Mouse (Mus musculus) midbrain, embryonic 16.5 days (tissue): ENCODE measurements around the gene Ltc4s. TPM values are rescaled to one million over a fixed set of nuclear protein-coding genes. Genes with fewer than 3 reads are reported as not detected.

Source experiments
- ATAC-seq: fragments of 200-750 bp; cut with Nextera tagmentation; 2 replicates; pipeline ENCODE4 v1.8.0; 2017; ENCODE audit warnings: moderate TSS enrichment
- H3K27ac ChIP-seq: fragments of 300-500 bp; sonication (generic); 2 replicates; pipeline ENCODE4 v1.5.1; 2014; ENCODE audit warnings: mild to moderate bottlenecking, low read length, mixed read lengths
- H3K27me3 ChIP-seq: fragments of 300-500 bp; sonication (generic); 2 replicates; pipeline ENCODE4 v1.6.1; 2014; ENCODE audit warnings: low read depth, low read length, mixed read lengths; ENCODE audit not compliant: control insufficient read depth, insufficient read depth
- H3K36me3 ChIP-seq: fragments of 300-500 bp; sonication (generic); 2 replicates; pipeline ENCODE4 v1.6.1; 2014; ENCODE audit warnings: mild to moderate bottlenecking, low read length, moderate library complexity, mixed read lengths; ENCODE audit not compliant: control insufficient read depth, insufficient read depth
- H3K4me1 ChIP-seq: fragments of 300-500 bp; sonication (generic); 2 replicates; pipeline ENCODE4 v1.6.1; 2014; ENCODE audit warnings: mild to moderate bottlenecking, low read length, mixed read lengths; ENCODE audit not compliant: control insufficient read depth, insufficient read depth
- H3K4me2 ChIP-seq: fragments of 300-500 bp; sonication (generic); 2 replicates; pipeline ENCODE4 v1.6.1; 2014; ENCODE audit warnings: mild to moderate bottlenecking, low read length, mixed read lengths
- H3K4me3 ChIP-seq: fragments of 300-500 bp; sonication (generic); 2 replicates; pipeline ENCODE4 v1.5.1; 2014; ENCODE audit warnings: low read depth, mild to moderate bottlenecking, low read length, moderate library complexity, mixed read lengths
- H3K9ac ChIP-seq: fragments of 300-500 bp; sonication (generic); 2 replicates; pipeline ENCODE4 v1.6.1; 2014; ENCODE audit warnings: low read depth, low read length, mixed read lengths
- H3K9me3 ChIP-seq: fragments of 300-500 bp; sonication (generic); replicated peaks from 2 replicates; pipeline ENCODE4 v1.6.1; 2014; ENCODE audit warnings: mild to moderate bottlenecking, low read length, mixed read lengths; ENCODE audit not compliant: control insufficient read depth, poor library complexity, severe bottlenecking
- WGBS: fragments of 180-500 bp; shearing (Covaris S2); extraction: QIAGEN DNeasy Blood & Tissue Kit; methylation state at CpG from one replicate; pipeline ENCODE4 v1.1.7; 2014; 5-methylcytosine and 5-hydroxymethylcytosine counted together
- polyA plus RNA-seq: library from polyadenylated mRNA; unstranded; fragments of >200 nt; fragmentation: Nextera tagmentation; extraction: Ambion mirVana; gene quantifications from 2 replicates; pipeline ENCODE4 v1.2.1, GENCODE M21; 2015

Ltc4s gene
- polyA plus RNA-seq, 1 experiment from 2014 or later: 3.3 TPM

GRCm38 (mm10) chr11:50229252-50229910 is 9.0 kb downstream of the Ltc4s start:
- no peak overlapping the region for H3K4me3 ChIP-seq
- 0 out of 2 replicates have a peak overlapping the region, but pooled peaks have one; percentile 2 for H3K9ac ChIP-seq
- H3K27ac ChIP-seq: no peak overlapping the region
- WGBS: 40% methylated on average over 7 of the region's 7 CpGs
- no peaks in the 10 kb centered on the region for H3K27me3 ChIP-seq
- ATAC-seq: no peak
- H3K4me2 ChIP-seq: no peak overlapping the region
- no peaks in the 10 kb centered on the region for H3K9me3 ChIP-seq
- H3K4me1 ChIP-seq: peaks cover 27% of the 10 kb centered on the region
- peaks cover 22% of the 10 kb centered on the region for H3K36me3 ChIP-seq

- H3K9me3 ChIP-seq: no peaks in the 10 kb centered on the region
- H3K27ac ChIP-seq: no peak overlapping the region
- H3K36me3 ChIP-seq: peaks cover 16% of the 10 kb centered on the region
- 18% methylated on average over 3 of the region's 3 CpGs for WGBS
- ATAC-seq: no peak
- no peaks in the 10 kb centered on the region for H3K27me3 ChIP-seq
- peak overlapping the region; percentile 1; the same call in 1 of the 2 replicates for H3K9ac ChIP-seq
- no peak overlapping the region for H3K4me2 ChIP-seq
- peaks cover 28% of the 10 kb centered on the region for H3K4me1 ChIP-seq
- no peak overlapping the region for H3K4me3 ChIP-seq
Measured at GRCm38 (mm10) chr11:50228772-50229171, 9.6 kb downstream of the Ltc4s start.

GRCm38 (mm10) chr11:50227736-50228135 is 10.7 kb downstream of the Ltc4s start:
- Histone ChIP-seq H3K9me3 (no peaks in the 10 kb centered on the region), H3K4me2 (peak overlapping the region; percentile 99), H3K27ac (no peak overlapping the region), H3K4me1 (peaks cover 39% of the 10 kb centered on the region), H3K36me3 (peaks cover 9% of the 10 kb centered on the region), H3K4me3 (no peak overlapping the region), H3K27me3 (no peaks in the 10 kb centered on the region), H3K9ac (no peak overlapping the region)
- WGBS: 90% methylated on average over 4 of the region's 4 CpGs
- no peak for ATAC-seq

- peak overlapping the region; percentile 83; the same call in 1 of the 2 replicates for H3K4me3 ChIP-seq
- no peak overlapping the region for H3K9ac ChIP-seq
- H3K9me3 ChIP-seq: no peaks in the 10 kb centered on the region
- H3K36me3 ChIP-seq: peaks cover 3% of the 10 kb centered on the region; the same call in 1 of the 2 replicates
- H3K4me2 ChIP-seq: peak overlapping the region; percentile 99
- no peaks in the 10 kb centered on the region for H3K27me3 ChIP-seq
- 75% methylated on average over 3 of the region's 3 CpGs for WGBS
- H3K4me1 ChIP-seq: peaks cover 39% of the 10 kb centered on the region
- H3K27ac ChIP-seq: no peak overlapping the region
- no peak for ATAC-seq
Measured at GRCm38 (mm10) chr11:50227226-50227625, 11.2 kb downstream of the Ltc4s start.

- WGBS: 43% methylated on average over 2 of the region's 2 CpGs
- Histone ChIP-seq H3K9ac (peak overlapping the region; percentile 96), H3K4me1 (peaks cover 39% of the 10 kb centered on the region), H3K36me3 (no peaks in the 10 kb centered on the region), H3K9me3 (no peaks in the 10 kb centered on the region), H3K4me3 (peak overlapping the region; percentile 83), H3K4me2 (peak overlapping the region; percentile 99), H3K27me3 (no peaks in the 10 kb centered on the region), H3K27ac (peak overlapping the region; percentile 94; the same call in 1 of the 2 replicates)
- ATAC-seq: no peak
Measured at GRCm38 (mm10) chr11:50226406-50226805, 12.0 kb downstream of the Ltc4s start.

- 3% methylated on average over 31 of the region's 34 CpGs for WGBS
- peaks cover 39% of the 10 kb centered on the region for H3K4me1 ChIP-seq
- H3K9ac ChIP-seq: peak overlapping the region; percentile 96
- peak overlapping the region; percentile 99 for H3K4me2 ChIP-seq
- no peaks in the 10 kb centered on the region for H3K9me3 ChIP-seq
- no peaks in the 10 kb centered on the region for H3K27me3 ChIP-seq
- peak overlapping the region; percentile 94 for H3K27ac ChIP-seq
- H3K36me3 ChIP-seq: no peaks in the 10 kb centered on the region
- H3K4me3 ChIP-seq: peak overlapping the region; percentile 83
- ATAC-seq: peak; percentile 15
Measured at GRCm38 (mm10) chr11:50225611-50226378, 12.6 kb downstream of the Ltc4s start.

GRCm38 (mm10) chr11:50224671-50225530 is 13.5 kb downstream of the Ltc4s start:
- H3K9ac ChIP-seq: peak overlapping the region; percentile 96
- peak; percentile 83 for ATAC-seq
- H3K4me1 ChIP-seq: peaks cover 39% of the 10 kb centered on the region
- no peaks in the 10 kb centered on the region for H3K27me3 ChIP-seq
- peak overlapping the region; percentile 83 for H3K4me3 ChIP-seq
- H3K27ac ChIP-seq: peak overlapping the region; percentile 94
- WGBS: under 1% methylated on average over 68 of the region's 70 CpGs
- peak overlapping the region; percentile 99 for H3K4me2 ChIP-seq
- no peaks in the 10 kb centered on the region for H3K9me3 ChIP-seq
- H3K36me3 ChIP-seq: no peaks in the 10 kb centered on the region

- ATAC-seq: peak; percentile 25; the same call in 1 of the 2 replicates
- Histone ChIP-seq H3K4me2 (peak overlapping the region; percentile 99), H3K36me3 (no peaks in the 10 kb centered on the region), H3K27ac (peak overlapping the region; percentile 94), H3K9me3 (no peaks in the 10 kb centered on the region), H3K4me1 (peaks cover 36% of the 10 kb centered on the region), H3K27me3 (no peaks in the 10 kb centered on the region), H3K4me3 (peak overlapping the region; percentile 83), H3K9ac (peak overlapping the region; percentile 96)
- WGBS: 3% methylated on average over 17 of the region's 17 CpGs
Measured at GRCm38 (mm10) chr11:50223783-50224662, 14.4 kb downstream of the Ltc4s start.
